Mouse (Mus musculus) E14TG2a.4 (cell line): Measurements from ENCODE around the gene Tmem258.

Source experiments
- CTCF ChIP-seq: conservative IDR thresholded peaks from 2 replicates; pipeline ENCODE4 v1.5.1; 2014; ENCODE audit warnings: low read length
- NANOG ChIP-seq: IDR thresholded peaks from 2 replicates; pipeline ENCODE4 v1.6.1; 2014; ENCODE audit warnings: borderline replicate concordance, low read length, mixed read lengths
- POU5F1 ChIP-seq: IDR thresholded peaks from 2 replicates; pipeline ENCODE4 v1.6.1; 2014; ENCODE audit warnings: low read length, borderline replicate concordance

GRCm38 (mm10) chr19:10231016-10231415, 27.2 kb downstream of the Tmem258 start:
- no peak for TF ChIP-seq NANOG
- no peak for TF ChIP-seq CTCF
- no peak for TF ChIP-seq POU5F1
